ENCODE assay signal across 8 mouse cellular contexts in the genomic region with DNA sequence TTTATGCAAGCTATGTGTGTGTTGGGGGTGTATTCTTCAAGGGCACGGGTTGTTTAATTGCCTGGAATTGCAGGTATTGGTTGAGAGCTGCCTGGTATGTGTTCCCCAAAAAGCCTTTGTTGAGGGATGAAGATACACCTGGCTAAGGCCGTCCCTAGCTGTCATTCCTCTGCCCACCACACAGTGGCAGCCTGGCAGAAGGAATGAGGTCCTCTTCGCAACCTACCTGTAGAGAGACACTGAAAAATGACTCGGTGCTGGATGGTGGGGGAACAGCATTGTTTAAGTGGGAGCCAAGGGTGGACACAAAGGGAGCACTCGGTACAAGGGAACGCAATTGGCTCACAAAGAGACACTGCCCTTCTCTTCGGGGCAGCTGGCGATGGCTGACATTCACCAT. TPM values are rescaled to one million over a fixed set of nuclear protein-coding genes. Genes with fewer than 3 reads are reported as not detected.
DNase-seq lines count a peak whose midpoint lies in the region; ATAC-seq and TF ChIP-seq lines count a peak whose summit lies in the region.

No protein-coding gene starts in this region.

- H3K4me3 ChIP-seq in gastrocnemius, adult 2 months = no peak overlapping the region
- H3K4me3 ChIP-seq in neural tube, embryonic 14.5 days (ENCODE audit: low read depth, low read length) = no peak overlapping the region

- no peaks in the 10 kb centered on the region for H3K4me1 ChIP-seq in neural tube, embryonic 14.5 days (ENCODE audit: control insufficient read depth, insufficient read depth, low read length)

- no peaks in the 10 kb centered on the region for H3K36me3 ChIP-seq in neural tube, embryonic 14.5 days (ENCODE audit: control insufficient read depth, insufficient read depth, low read length)

- TF ChIP-seq CTCF in gastrocnemius, adult 2 months (IDR thresholded peaks at IDR 0.05) = peak; percentile 77

- no peak overlapping the region for H3K9ac ChIP-seq in neural tube, embryonic 14.5 days (replicated peaks; ENCODE audit: low read depth, low read length)

- DNase-seq in gastrocnemius, adult 2 months = no peak
- no peak for DNase-seq in gastrocnemius, adult 18-20 months (ENCODE audit: low spot score)
- peak; percentile 46 for DNase-seq in right cerebral cortex, adult 18-20 months
- DNase-seq in right cerebral cortex, postnatal 14 days = no peak
- peak; percentile 79 to 82 for DNase-seq in cerebellum, postnatal 36 days
- DNase-seq in kidney, adult 9 months = peak; percentile 54
- DNase-seq in gastrocnemius, postnatal 25 days = no peak

- no peaks in the 10 kb centered on the region for H3K9me3 ChIP-seq in neural tube, embryonic 14.5 days (ENCODE audit: control insufficient read depth, low read length)

- ATAC-seq in neural tube, embryonic 14.5 days (ENCODE audit: low read depth) = peak; percentile 41; the same call in 1 of the 2 replicates

- H3K27me3 ChIP-seq in neural tube, embryonic 14.5 days (ENCODE audit: control insufficient read depth, insufficient read depth, low read length) = no peaks in the 10 kb centered on the region

- intact Hi-C loops in gastrocnemius, adult 2 months (cut with DNase I) = loop anchor here (1.0 kb wide), 1 partner anchor 31 kb away; no protein-coding TSS in a partner anchor

- WGBS in neural tube, embryonic 14.5 days = 28% methylated on average over 8 of the region's 8 CpGs

- no peak overlapping the region for H3K27ac ChIP-seq in gastrocnemius, adult 2 months
- H3K27ac ChIP-seq in neural tube, embryonic 14.5 days (ENCODE audit: low read depth, low read length) = no peak overlapping the region

- no peak overlapping the region for H3K4me2 ChIP-seq in neural tube, embryonic 14.5 days (ENCODE audit: low read depth, low read length)

RNA-seq across cellular contexts. Expression of gene Tmem51, which starts 29.2 kb away (rescaled TPM):
- under 1 TPM; 0.66 to 0.75 TPM for total RNA-seq in gastrocnemius, adult 2 months (2021)
- under 1 TPM; 0.48 to 0.88 TPM for total RNA-seq in gastrocnemius, adult 18-20 months (2021)
- polyA plus RNA-seq in neural tube, embryonic 14.5 days (2014; fragmentation: Nextera tagmentation; extraction: Ambion mirVana) = 4.0 and 4.9 TPM in 2 replicates
- 1 to 10 TPM in 1 of 2 experiments, under 1 TPM in 1; 0.61 to 1.2 TPM for total RNA-seq in gastrocnemius, postnatal 25 days (2021)

Comparison
In these comparisons a context has a peak if more than half of its experiments do, and no peak if none do; other contexts are left out.
1. DNase-seq: peak in right cerebral cortex, adult 18-20 months (single experiment), cerebellum, postnatal 36 days (2 of 2) and kidney, adult 9 months (single experiment); none in gastrocnemius, adult 2 months (single experiment), gastrocnemius, adult 18-20 months (single experiment), right cerebral cortex, postnatal 14 days (single experiment) and gastrocnemius, postnatal 25 days (single experiment).